ENCODE assay signal across 15 mouse cellular contexts in genomic region chr11:109853228-109853966, GRCm38 (mm10). TPM values are rescaled to one million over a fixed set of nuclear protein-coding genes. Genes with fewer than 3 reads are reported as not detected.
A peak's percentile ranks its signal among the peaks of the same experiment; 100 is the strongest.
DNase-seq lines count a peak whose midpoint lies in the region; ATAC-seq and TF ChIP-seq lines count a peak whose summit lies in the region.
"Had no signal": no experiment of that assay in that cellular context is flagged by ENCODE, and none has a peak within 500 bp of the region (broad histone marks: within the 10 kb centered on the region; RNA-seq: fewer than 3 reads in every experiment).

No protein-coding gene starts in this region.

- H3K9me3 ChIP-seq in forebrain, embryonic 12.5 days = no peaks in the 10 kb centered on the region
- H3K9me3 ChIP-seq in forebrain, embryonic 16.5 days (ENCODE audit: control insufficient read depth, low read length) = no peaks in the 10 kb centered on the region
- H3K9me3 ChIP-seq in hindbrain, postnatal 0 days (ENCODE audit: low read length) = no peaks in the 10 kb centered on the region
- H3K9me3 ChIP-seq: forebrain, embryonic 13.5 days had no signal

- no peak overlapping the region for H3K4me2 ChIP-seq in forebrain, embryonic 12.5 days
- no peak overlapping the region for H3K4me2 ChIP-seq in forebrain, embryonic 16.5 days (ENCODE audit: low read length)
- H3K4me2 ChIP-seq in hindbrain, postnatal 0 days (ENCODE audit: low read depth, low read length) = peak overlapping the region; percentile 32
- H3K4me2 ChIP-seq: forebrain, embryonic 13.5 days had no signal

- H3K9ac ChIP-seq in forebrain, embryonic 12.5 days = no peak overlapping the region
- no peak overlapping the region for H3K9ac ChIP-seq in forebrain, embryonic 16.5 days (replicated peaks; ENCODE audit: low read depth, low read length)
- H3K9ac ChIP-seq in hindbrain, postnatal 0 days (replicated peaks; ENCODE audit: low read length) = no peak overlapping the region
- H3K9ac ChIP-seq: forebrain, embryonic 13.5 days; liver, postnatal 0 days had no signal

- no peaks in the 10 kb centered on the region for H3K36me3 ChIP-seq in forebrain, embryonic 12.5 days (replicated peaks)
- H3K36me3 ChIP-seq in forebrain, embryonic 16.5 days (ENCODE audit: control insufficient read depth, insufficient read depth) = no peaks in the 10 kb centered on the region
- H3K36me3 ChIP-seq in hindbrain, postnatal 0 days (ENCODE audit: insufficient read depth, low read length) = no peaks in the 10 kb centered on the region
- H3K36me3 ChIP-seq in kidney, adult 2 months (ENCODE audit: control insufficient read depth, insufficient read depth, low read length) = no peaks in the 10 kb centered on the region

- H3K27ac ChIP-seq in forebrain, embryonic 12.5 days = no peak overlapping the region
- no peak overlapping the region for H3K27ac ChIP-seq in forebrain, embryonic 16.5 days (ENCODE audit: low read length)
- no peak overlapping the region for H3K27ac ChIP-seq in hindbrain, postnatal 0 days
- no peak overlapping the region for H3K27ac ChIP-seq in gastrocnemius, adult 2 months
- H3K27ac ChIP-seq in kidney, adult 2 months (ENCODE audit: insufficient read depth, low read depth, low read length) = no peak overlapping the region
- H3K27ac ChIP-seq: forebrain, embryonic 13.5 days; heart, adult 2 months; stomach, postnatal 0 days had no signal

- H3K27me3 ChIP-seq in forebrain, embryonic 12.5 days = no peaks in the 10 kb centered on the region
- no peaks in the 10 kb centered on the region for H3K27me3 ChIP-seq in forebrain, embryonic 16.5 days (replicated peaks; ENCODE audit: control insufficient read depth, insufficient read depth, low read length)
- H3K27me3 ChIP-seq in hindbrain, postnatal 0 days (ENCODE audit: insufficient read depth, low read length) = no peaks in the 10 kb centered on the region
- no peaks in the 10 kb centered on the region for H3K27me3 ChIP-seq in kidney, adult 2 months (replicated peaks; ENCODE audit: control insufficient read depth, insufficient read depth, low read length)
- H3K27me3 ChIP-seq: forebrain, embryonic 13.5 days had no signal

- WGBS in forebrain, embryonic 12.5 days = 64% methylated on average over 17 of the region's 17 CpGs
- 61% methylated on average over 17 of the region's 17 CpGs for WGBS in forebrain, embryonic 16.5 days
- WGBS in hindbrain, postnatal 0 days = 30% methylated on average over 17 of the region's 17 CpGs
- WGBS in kidney, adult 2 months = 71% methylated on average over 17 of the region's 17 CpGs

- no peak overlapping the region for H3K4me3 ChIP-seq in forebrain, embryonic 12.5 days (replicated peaks)
- no peak overlapping the region for H3K4me3 ChIP-seq in forebrain, embryonic 16.5 days (replicated peaks; ENCODE audit: low read length)
- no peak overlapping the region for H3K4me3 ChIP-seq in hindbrain, postnatal 0 days (ENCODE audit: low read length)
- H3K4me3 ChIP-seq in gastrocnemius, adult 2 months = no peak overlapping the region
- no peak overlapping the region for H3K4me3 ChIP-seq in kidney, adult 2 months (ENCODE audit: insufficient read depth, low read depth, low read length)
- H3K4me3 ChIP-seq: forebrain, embryonic 13.5 days; heart, adult 2 months had no signal

- TF ChIP-seq CTCF in hindbrain, postnatal 0 days (IDR thresholded peaks at IDR 0.05; ENCODE audit: low read depth) = no peak
- no peak for TF ChIP-seq CTCF in gastrocnemius, adult 2 months (IDR thresholded peaks at IDR 0.05)
- TF ChIP-seq CTCF in kidney, adult 2 months (conservative IDR thresholded peaks at IDR 0.05; ENCODE audit: insufficient read depth, insufficient read length, low read depth, low read length) = no peak

- intact Hi-C loops in gastrocnemius, adult 2 months (cut with DNase I) = no loop called here

- peaks cover 6% of the 10 kb centered on the region for H3K4me1 ChIP-seq in forebrain, embryonic 12.5 days
- no peaks in the 10 kb centered on the region for H3K4me1 ChIP-seq in forebrain, embryonic 16.5 days (replicated peaks; ENCODE audit: control insufficient read depth, insufficient read depth, low read length)
- H3K4me1 ChIP-seq in hindbrain, postnatal 0 days (ENCODE audit: insufficient read depth, low read length) = no peaks in the 10 kb centered on the region
- no peaks in the 10 kb centered on the region for H3K4me1 ChIP-seq in kidney, adult 2 months (ENCODE audit: control insufficient read depth, insufficient read depth, low read length)

- DNase-seq in c-Kit-positive CD71-negative TER-119-negative erythroid progenitor cells, embryonic 14.5 days (ENCODE audit: low read depth) = peak; percentile 17
- no peak for DNase-seq in hindbrain, postnatal 0 days (ENCODE audit: low spot score)
- DNase-seq in retina, embryonic 14.5 days (ENCODE audit: low spot score) = peak; percentile 35
- DNase-seq in gastrocnemius, adult 2 months = no peak
- no peak for DNase-seq in layer of hippocampus, postnatal 25 days (ENCODE audit: extremely low spot score in 1 of 2, low spot score in 1 of 2)
- no peak for DNase-seq in kidney, adult 2 months
- DNase-seq: cerebellum, adult 9-11 months; heart, adult 2 months; liver, postnatal 0 days had no signal

- ATAC-seq in forebrain, embryonic 12.5 days (ENCODE audit: low FRiP score) = peak; percentile 49; the same call in 1 of the 2 replicates
- ATAC-seq in forebrain, embryonic 16.5 days = no peak
- 0 out of 2 replicates have a peak, but pooled peaks have one; percentile 5 for ATAC-seq in hindbrain, postnatal 0 days
- ATAC-seq: forebrain, embryonic 13.5 days; inflammation-experienced regulatory T-cells, adult 6 months; liver, postnatal 0 days had no signal

- no peak for TF ChIP-seq POLR2A in kidney, adult 2 months (IDR thresholded peaks at IDR 0.05; ENCODE audit: low read depth, low read length)

RNA-seq across cellular contexts. Expression of gene 1700012B07Rik, which starts 25.6 kb away (rescaled TPM):
- polyA plus RNA-seq in forebrain, embryonic 12.5 days (2016; fragmentation: Nextera tagmentation; extraction: Ambion mirVana) = not detected in 2 replicates
- not detected in 2 replicates for polyA plus RNA-seq in forebrain, embryonic 16.5 days (2015; fragmentation: Nextera tagmentation; extraction: Ambion mirVana)
- total RNA-seq in hindbrain, postnatal 0 days (2014; rRNA removed) = not detected in 2 replicates
- not detected in 2 replicates for polyA plus RNA-seq in hindbrain, postnatal 0 days (2015; fragmentation: Nextera tagmentation; extraction: Ambion mirVana)
- total RNA-seq in gastrocnemius, adult 2 months (2021) = not detected
- total RNA-seq in layer of hippocampus, postnatal 25 days (2021) = not detected
- polyA plus RNA-seq in kidney, adult 2 months (2012; rRNA removed) = 0.07 TPM in 1 of 2 replicates, not detected in the other
- total RNA-seq: heart, adult 2 months; layer of hippocampus, adult 18-20 months had no signal
- polyA plus RNA-seq: forebrain, embryonic 13.5 days; heart, adult 2 months; stomach, postnatal 0 days had no signal

Comparison
In these comparisons a context has a peak if more than half of its experiments do, and no peak if none do; other contexts are left out.
1. DNase-seq: peak in c-Kit-positive CD71-negative TER-119-negative erythroid progenitor cells, embryonic 14.5 days (single experiment) and retina, embryonic 14.5 days (single experiment); none in hindbrain, postnatal 0 days (single experiment), gastrocnemius, adult 2 months (single experiment), layer of hippocampus, postnatal 25 days (0 of 2) and kidney, adult 2 months (single experiment).